Mouse (Mus musculus): ENCODE measurements around the gene Ptpn9.

GRCm38 (mm10) chr9:57012895-57013294 is 18.2 kb downstream of the Ptpn9 start:
- TF ChIP-seq CTCF (IDR thresholded peaks at IDR 0.05; ENCODE audit: borderline replicate concordance, extremely low read depth, insufficient read depth, insufficient read length), result no peak
- TF ChIP-seq POLR2A (IDR thresholded peaks at IDR 0.05; ENCODE audit: borderline replicate concordance, extremely low read depth, insufficient read depth, insufficient read length, poor library complexity, severe bottlenecking), result no peak

All from brain, embryonic 14.5 days (tissue).